Mouse (Mus musculus) embryo, embryonic 9.5 days (tissue): ENCODE results near the gene Fhdc1.

Experiments
- DNase-seq: peaks from one replicate; pipeline ENCODE4 v3.0.0-alpha.2; 2017; ENCODE audit errors: extremely low spot score

Gene Fhdc1

GRCm38 (mm10) chr3:84474398-84474797, 5.8 kb downstream of the Fhdc1 start:
- DNase-seq = no peak

- no peak for DNase-seq
Measured at GRCm38 (mm10) chr3:84472955-84473354, 7.3 kb downstream of the Fhdc1 start.

GRCm38 (mm10) chr3:84472527-84472926, 7.7 kb downstream of the Fhdc1 start:
- no peak for DNase-seq

GRCm38 (mm10) chr3:84471146-84471545, 9.1 kb downstream of the Fhdc1 start:
- no peak for DNase-seq

GRCm38 (mm10) chr3:84468111-84468453, 12.1 kb downstream of the Fhdc1 start:
- no peak for DNase-seq

GRCm38 (mm10) chr3:84467419-84468110, 12.7 kb downstream of the Fhdc1 start:
- DNase-seq = no peak

- DNase-seq = no peak
Measured at GRCm38 (mm10) chr3:84465822-84466500, 14.3 kb downstream of the Fhdc1 start.

- DNase-seq = peak; percentile 25
Measured at GRCm38 (mm10) chr3:84461687-84462086, 18.5 kb downstream of the Fhdc1 start.

DNA sequence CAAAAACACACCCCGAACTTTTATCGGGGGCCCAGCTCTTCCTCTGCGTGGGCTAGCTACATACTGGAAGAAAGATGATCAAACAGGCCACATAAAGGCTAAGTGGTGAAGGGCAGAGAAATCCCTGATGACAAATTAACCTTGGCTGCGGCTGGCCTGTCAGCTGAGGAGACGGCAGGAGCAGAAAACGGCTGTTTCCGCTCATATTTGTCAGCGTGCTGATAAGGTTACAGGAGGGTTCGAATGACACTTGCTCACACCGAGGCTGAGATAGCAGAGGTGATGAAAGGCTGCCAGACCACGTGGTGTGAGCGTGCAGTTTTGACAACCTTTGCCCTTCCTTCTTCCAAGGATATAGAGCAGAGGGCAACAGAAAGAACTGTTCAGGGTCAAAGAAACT, 19.3 kb downstream of the Fhdc1 start:
- peak; percentile 47 for DNase-seq

DNA sequence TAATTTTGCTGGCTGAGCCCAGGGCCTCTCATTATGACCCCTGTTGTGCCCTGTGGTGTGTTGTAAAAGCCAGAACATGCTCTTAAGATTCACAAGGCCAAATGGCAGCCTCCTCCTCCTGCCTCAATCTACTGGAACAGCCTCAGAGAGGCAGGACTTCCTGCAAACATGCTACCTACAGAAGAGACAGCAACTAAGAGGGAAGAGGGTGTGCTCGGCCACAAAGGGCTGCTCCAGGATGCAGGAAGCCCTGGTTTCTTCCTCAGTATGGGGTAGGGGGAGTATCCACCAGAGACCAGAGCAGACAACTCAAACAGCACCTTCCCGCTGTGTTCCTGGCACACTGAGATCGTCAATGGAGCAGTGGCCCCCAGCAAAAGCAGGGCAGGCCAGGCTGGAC, 19.7 kb downstream of the Fhdc1 start:
- no peak for DNase-seq

GRCm38 (mm10) chr3:84455733-84456417, 24.4 kb downstream of the Fhdc1 start:
- no peak for DNase-seq

DNA sequence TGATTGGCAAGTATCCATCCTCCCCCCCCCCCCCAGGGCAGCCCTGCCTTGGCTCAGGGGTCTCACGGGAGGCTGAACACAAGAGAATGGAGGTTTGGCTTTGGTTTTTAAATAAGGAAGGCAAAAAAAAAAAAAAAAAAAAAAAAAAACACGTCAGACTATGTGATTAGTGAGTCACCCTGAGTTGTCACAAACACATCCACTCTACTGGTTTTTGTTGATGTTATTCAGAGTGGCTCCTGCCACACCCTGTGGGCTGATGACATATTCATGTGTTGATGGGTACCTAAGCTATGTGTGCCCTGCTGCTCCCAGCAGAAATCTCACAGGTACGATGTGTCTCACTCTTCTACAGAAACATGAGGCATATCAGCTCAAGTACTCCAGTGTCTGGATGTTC, 29.6 kb downstream of the Fhdc1 start:
- no peak for DNase-seq

DNA sequence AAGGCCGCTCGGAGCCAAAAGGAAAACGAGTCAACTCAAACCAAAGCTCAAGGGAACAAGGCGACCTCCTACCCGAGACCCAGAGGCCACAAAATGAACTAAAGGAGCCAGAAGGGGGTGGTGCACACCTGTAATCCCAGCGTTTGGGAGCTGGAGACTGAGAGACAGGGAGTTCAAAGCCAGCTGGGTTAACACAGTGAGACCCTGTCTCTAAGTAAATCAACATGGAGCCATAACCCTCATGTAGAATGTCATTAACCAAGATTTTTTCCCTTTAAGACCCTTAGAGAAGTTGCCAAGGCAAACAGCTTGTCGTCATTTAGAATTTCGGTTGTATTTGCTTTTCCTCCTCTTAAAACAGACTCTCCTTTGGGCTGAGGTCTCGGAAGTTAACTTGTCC, 31.2 kb downstream of the Fhdc1 start:
- DNase-seq = no peak

DNA sequence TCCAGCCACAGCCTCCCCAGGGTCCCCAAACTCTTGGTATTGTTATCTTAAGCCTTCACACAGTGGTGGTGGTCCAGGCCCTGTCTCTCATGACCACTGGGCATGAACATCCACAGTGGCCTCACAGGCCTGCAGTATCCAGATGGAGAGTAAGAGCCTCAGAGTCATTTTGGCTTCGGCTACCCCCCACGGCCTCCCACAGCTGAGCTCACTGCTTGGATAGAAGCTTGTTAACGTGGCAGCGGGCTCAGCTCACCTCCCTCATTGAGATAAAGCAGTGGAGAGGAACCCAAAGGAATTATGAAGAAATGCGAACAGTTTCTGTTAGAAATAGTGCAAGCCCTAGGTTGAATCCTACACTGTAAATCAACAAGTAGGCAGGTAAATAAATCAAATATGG, 32.4 kb downstream of the Fhdc1 start:
- DNase-seq = no peak

GRCm38 (mm10) chr3:84445838-84446237, 34.4 kb downstream of the Fhdc1 start:
- peak; percentile 67 for DNase-seq

- no peak for DNase-seq
Measured at GRCm38 (mm10) chr3:84442890-84443289, 37.3 kb downstream of the Fhdc1 start.

DNA sequence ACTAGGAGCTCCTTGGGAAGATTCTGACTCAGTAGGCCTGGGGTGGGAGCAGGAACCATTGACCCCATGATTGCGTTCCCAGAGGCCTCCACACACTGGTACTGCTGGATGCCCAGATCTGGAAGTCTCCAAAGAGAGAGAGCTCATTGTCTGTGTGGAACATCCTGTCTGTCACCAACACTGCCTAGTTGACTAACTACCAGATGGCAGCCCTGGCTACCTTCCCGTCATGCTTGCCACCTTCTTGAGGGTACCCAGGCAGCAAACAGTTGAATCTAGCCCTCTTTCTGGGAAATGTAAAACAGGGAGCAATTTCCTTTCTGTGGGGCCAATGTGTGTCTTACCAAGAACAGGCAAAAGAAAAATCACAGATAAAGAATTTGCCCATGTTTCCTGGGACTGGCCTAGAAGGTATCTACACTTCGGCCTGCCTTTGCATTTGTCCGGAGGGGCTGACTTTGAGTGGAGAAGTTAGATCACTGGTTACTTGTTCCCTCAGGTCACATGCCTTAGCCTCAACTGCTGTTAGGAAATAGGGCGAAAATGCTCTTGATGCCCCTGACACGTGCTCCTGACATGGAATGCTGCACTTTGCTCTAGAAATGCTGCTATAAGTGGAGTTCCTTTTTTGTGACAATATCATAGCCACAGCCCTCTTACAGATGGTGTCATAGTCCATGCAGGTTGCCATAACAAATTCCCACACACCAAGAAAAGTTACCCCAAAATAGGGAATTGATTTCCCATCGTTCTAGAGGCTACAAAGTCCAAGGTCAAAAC, 40.6 kb downstream of the Fhdc1 start:
- DNase-seq = no peak

- DNase-seq = no peak
Measured at GRCm38 (mm10) chr3:84438840-84439239, 41.4 kb downstream of the Fhdc1 start.

DNA sequence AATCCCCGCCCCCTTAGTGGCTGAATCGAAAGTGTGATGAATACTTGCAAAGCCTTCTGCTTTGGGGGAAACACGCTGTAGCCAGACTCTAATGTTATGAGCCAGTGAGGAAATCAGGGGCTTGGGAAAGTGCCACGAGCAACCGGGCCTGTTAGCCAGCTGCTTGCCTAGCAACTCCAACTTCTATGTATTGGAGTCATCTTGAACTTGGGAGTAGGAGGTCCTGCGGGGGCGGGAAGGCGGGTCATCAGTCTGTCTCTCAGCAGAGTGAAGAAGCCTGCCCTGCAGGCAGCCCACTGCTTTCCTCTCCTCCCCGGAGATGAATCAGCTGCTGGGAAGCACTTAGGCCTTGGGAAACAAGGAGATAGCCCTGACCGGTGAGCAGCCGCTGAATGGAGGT, 42.1 kb downstream of the Fhdc1 start:
- no peak for DNase-seq

GRCm38 (mm10) chr3:84436947-84437346, 43.3 kb downstream of the Fhdc1 start:
- no peak for DNase-seq

DNA sequence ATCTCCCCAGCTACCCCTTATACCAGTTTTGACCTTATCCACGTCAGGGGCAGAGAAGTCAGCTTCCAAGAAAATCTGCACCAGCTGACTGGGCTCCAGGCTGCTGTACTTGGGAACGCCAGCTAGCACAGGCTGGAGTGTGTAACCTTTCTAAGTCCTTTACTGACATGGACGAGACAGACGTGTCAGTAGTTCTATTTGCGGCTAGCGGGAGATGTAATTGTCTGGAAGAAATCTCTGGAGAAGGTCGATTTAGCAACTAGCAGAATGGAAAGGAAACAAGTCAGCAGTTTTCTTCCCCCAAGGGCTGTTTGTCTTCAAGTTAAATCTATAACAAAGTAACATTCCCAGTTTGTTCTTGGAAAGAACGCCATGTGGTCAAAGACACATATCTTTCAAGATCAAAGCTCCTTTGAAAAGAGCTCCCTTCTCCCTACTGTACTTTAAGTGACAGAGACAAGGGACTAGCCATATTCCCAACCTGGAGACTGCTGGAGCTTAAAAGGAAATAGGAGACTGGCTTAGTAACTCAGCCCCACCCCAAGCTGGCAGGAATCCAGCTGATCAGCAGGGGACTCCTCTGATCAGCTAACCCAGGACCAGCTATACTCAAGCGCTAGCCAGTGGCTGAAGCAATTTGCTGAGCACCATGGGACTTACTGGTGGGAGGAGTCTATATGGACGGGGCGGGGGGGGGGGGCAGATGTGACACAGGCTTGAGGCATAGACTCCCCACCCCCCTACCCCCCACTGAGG, 44.8 kb downstream of the Fhdc1 start:
- DNase-seq = no peak
